Mouse (Mus musculus) spleen, postnatal 10 days (tissue): ENCODE measurements around the gene Gm8906.
"Not testable (repeated sequence)": the region's sequence is repeated elsewhere in the genome, so short reads cannot be mapped to it uniquely, and the experiment has no call there.

Experiments
- DNase-seq, 2 experiments: peaks; one replicate each; pipeline ENCODE4 v3.0.0; 2021 to 2022; ENCODE audit warnings: low spot score in 2 of 2

Gene Gm8906

DNA sequence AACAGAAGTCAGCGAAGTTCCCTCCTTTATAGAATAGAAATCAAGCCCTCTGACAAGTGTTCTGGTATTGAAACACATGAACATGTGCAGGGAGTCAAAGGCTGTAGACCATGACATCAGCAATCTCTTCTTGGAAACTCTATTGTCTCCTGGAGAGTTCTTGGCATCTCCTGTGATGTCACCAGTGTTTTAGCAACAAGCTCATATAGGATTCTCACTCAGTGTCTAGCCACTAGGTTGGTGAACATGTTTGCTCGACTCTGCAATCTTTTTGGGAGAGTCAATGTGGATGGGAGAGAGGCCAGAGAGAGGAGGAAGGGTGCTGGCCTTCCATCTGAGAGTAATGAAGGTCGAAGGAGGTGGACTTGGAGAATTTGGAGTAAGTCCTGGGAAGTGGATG lies at the start of gene Gm8906:
TSS of gene Gm8906 (plus strand) at position 301 of the 400 bp plus-strand sequence.
- DNase-seq = not testable (repeated sequence)
